Mouse (Mus musculus): ENCODE results near the gene 4933428M09Rik.
"Not testable (repeated sequence)": the region's sequence is repeated elsewhere in the genome, so short reads cannot be mapped to it uniquely, and the experiment has no call there.

4933428M09Rik gene

DNA sequence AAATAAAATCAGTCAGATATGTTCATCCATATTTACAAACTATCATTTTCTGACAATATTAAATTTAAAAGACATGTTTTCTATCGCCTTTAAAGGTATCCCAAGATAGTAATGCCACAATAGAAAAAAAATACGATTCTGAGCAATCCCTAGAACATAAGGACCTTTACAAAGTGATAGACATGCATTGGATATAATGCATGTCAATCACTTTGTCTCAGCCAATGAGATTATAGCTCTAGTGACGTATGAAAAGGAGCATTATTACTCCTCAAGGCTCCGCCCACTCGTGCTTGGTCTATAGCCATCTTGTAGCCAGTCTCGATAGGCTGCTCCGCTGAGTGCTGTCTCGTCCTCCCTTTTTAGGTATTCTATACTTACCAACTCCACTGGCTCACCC, at the start of gene 4933428M09Rik:
Gene 4933428M09Rik (plus strand): TSS at position 301 of the 400 bp plus-strand sequence.
- DNase-seq: no peak

DNA sequence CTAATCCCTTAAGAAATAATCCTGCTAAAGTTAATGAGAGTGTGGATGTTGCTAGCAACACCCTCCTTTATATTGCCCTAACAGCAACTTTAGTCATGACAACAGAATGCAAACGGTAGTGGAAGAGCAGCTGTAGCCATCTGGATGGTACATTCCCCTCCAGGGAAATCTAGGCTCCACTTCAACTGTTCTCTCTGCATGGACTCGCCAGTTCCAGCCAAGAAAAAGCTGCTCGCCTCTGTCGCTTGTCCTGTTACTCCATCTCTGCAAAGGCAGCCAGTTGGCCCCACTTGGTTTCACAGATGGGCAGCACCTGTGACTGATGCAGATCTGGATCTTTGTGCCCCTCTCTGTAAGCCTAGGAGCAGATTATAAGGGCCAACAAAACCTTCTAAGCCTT, 45.0 kb upstream of the 4933428M09Rik start:
- DNase-seq: no peak

DNA sequence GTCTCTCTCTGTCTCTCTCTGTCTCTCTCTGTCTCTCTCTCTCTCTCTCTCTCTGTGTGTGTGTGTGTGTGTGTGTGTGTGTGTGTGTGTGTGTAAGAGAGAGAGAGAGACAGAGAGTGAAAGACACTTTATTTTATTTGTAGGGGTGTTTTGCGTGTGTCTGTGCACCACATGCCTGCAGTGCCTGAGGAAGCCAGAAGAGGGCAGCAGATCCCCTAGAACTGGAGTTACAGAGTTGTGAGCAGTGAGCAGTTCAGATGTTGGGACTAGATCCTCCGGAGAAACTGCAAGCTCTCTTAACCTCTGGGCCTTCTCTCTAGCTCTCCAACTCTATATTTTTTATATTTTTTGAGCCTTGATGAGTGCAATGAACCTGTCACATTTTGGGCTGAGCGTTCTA, 12.5 kb downstream of the 4933428M09Rik start:
- DNase-seq: not testable (repeated sequence)

DNA sequence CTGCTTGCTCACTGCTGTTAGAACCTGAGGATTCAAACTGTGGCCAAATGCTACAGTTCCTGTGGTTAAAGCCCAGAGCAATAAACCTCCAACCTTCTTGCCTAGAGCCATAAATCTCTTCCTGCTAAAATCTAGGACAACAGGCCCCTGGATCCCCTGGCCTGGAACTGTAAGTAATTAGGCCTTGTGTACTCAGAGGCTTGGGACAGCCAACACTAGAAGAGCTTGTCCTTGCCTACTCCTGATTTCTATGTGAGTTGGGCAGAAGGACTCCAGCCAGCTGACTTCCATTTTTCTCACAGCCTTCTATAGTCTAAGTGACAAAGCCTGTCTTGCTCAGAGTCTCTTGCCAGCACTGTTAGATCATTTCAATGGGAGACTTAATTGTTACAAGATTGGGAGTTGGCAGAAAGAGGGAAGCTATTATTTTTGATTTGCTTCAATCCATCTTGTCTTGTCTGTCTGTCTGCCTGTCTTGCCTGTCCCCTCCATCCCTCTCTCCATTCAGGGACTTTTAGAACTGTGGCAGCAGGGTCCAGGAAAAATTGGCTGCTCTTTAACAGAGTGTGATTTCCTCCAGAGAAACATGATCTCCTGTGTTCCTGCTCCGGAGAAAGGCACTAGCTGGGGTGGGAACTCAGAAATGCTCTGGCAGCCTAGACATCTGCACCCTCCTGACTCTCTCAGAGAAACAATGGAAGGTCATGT, 15.7 kb downstream of the 4933428M09Rik start:
- DNase-seq: no peak

DNA sequence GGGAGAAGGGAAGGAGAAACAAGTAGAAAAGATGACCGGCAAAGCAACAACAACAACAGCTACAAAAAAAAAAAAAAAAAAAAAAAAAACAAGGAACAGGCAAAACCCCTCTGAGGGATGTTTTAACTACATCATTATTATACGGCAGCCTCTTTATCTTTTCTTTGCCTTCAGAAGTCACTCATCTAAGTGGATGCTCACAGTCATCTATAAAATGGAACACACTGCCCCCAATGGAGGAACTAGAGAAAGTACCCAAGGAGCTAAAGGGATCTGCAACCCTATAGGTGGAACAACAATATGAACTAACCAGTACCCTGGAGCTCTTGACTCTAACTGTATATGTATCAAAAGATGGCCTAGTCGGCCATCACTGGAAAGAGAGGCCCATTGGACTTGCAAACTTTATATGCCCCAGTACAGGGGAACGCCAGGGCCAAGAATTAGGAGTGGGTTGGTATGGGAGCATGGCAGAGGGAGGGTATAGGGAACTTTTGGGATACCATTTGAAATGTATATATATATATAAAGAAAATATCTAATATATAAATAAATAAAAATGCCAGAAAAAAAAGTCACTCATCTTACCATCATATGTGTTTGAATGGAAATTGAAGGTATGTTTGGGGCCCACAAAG, 30.3 kb downstream of the 4933428M09Rik start:
- DNase-seq: not testable (repeated sequence)

DNA sequence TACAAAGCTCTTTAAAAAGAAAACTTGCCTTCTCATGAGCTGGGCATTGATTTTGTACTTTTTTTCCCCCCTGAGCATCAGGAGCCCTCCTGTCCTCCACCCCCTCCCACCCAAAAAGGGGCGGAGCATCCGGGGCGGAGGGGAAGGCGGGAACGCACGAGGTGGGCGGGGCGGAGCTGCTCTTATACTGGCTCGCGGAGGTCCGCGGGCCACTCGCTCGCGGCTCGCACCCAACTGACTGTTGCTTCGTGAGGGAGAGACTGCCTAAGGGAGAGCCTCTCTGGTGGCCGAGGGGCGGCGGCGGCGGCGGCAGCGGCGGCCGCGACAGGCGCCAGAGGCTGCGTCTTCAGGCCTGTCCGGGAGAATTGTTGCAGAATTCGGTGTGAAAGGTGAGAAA, 30.8 kb downstream of the 4933428M09Rik start, which contains the start of gene Mum1l1:
Gene Mum1l1 (plus strand): TSS at position 214 of the 397 bp plus-strand sequence.
- peak; percentile 35 to 68 for DNase-seq

DNA sequence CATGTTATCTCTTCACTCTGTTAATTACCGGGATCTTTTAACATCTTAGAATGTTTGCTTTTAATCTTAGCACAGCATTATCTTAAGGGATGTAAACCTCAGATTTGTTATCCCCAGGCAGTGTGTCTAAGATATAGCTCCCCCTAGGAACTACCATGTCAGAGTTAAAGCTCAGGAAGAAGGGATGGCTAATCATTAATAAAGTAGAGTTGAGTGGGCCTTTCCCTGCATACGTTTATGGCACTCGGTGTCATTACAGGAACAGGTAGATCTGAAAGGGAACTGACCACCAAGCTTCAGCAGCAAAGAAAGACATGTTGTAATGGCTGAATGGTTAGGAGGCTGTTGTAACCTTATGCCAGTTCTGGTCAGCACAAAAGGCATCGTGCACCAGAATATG, 35.7 kb downstream of the 4933428M09Rik start:
- DNase-seq: no peak

DNA sequence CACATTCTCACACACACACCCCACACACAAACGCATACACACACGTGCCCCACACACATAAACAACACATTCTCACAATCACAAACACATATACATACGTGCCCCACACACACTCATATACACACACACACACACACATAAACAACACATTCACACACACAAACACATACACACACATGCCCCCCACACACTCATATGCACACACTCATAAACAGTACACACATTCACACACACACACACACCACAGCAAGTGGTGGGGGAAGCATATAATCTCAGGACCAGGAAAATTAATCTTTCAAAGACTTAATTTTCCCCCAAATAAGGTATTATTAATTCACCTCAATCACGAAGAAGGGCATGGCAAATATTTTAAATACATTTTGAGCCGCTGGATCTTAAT, 37.4 kb downstream of the 4933428M09Rik start:
- no peak for DNase-seq

DNA sequence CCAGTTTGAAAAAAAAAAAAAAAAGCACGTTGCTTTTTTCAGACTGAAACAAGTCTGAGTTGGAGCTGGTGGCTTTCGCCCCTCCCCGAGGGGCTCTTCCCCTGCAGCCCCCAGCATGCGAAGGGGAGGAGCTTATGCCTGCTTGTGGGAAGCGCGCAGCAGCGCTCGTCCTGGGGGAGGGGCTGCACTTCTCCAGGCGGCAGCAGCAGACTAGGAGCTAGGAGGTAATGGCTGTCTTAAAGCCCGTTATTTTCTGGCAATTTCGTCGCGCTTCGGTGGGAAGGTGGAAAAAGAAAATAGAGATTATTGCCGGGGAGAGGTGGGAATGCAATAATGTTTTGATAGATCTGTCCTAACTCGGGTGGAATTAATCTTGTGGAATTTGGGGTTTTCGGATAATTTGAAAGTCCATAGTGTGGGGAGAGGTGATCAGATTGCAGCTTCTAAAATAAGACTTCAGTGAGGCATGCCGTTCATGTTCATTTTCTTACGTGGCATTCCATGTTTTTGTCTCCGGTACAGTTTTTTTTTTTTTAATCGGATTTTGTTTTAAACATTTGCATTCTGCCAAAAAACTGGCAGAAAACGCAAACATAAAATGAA, 38.1 kb downstream of the 4933428M09Rik start:
- DNase-seq: peak; percentile 24 to 44

DNA sequence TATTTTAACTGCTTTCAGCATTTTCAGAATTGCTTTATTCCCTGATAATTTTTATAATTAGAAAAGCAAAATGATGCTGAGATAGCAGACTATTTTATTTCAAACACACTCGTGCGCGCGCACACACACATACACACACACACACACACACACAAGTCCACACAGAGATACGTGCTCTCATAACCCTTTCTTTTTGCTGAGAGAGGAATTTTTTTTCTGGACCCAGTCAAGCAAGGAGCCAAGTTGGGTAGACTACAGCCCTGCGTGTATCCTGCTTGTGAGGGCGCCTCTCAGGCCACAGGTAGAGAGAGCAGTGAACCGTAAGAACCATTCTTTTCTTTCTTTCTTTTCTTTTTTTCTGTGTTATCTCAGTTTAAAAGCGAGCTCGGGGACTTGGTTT, 38.7 kb downstream of the 4933428M09Rik start:
- DNase-seq: no peak

DNA sequence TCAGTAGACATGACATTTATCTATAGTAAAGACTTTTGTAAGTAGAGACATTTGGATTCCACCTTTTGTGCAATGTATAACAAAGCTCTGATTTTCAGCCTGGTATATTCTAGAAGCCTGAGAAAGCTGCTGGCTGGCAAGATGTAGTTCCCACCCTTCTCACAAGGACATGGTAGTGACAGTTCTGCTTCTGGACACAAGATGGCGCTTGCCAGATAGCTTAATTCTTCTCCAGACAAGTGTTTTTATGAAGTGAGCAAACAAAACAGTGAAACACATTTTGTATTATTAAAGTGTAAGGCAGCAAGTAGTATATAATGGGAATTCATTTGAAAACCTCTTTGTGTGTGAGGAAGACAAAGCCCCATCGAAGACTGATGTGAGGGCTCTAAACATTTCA, 40.0 kb downstream of the 4933428M09Rik start:
- peak; percentile 29 to 48 for DNase-seq

DNA sequence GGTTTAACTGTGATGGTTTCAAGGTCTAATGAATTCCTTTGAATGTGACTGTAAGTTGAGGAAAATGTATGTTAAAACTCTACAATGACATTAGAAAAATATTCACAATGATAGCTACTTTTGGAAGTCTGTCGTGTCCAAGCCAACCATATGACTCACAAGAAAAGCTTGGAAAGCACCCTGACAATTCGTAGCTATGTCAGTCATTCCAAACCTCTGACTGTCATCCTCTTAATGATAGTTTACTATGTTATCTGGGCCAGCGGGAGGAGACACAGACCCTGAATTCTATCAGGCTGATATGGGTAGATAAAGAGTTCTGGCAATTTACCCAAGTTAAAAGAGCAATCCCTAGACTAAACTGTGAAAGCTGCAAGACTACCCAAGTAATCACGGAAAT, 41.8 kb downstream of the 4933428M09Rik start:
- DNase-seq: no peak

DNA sequence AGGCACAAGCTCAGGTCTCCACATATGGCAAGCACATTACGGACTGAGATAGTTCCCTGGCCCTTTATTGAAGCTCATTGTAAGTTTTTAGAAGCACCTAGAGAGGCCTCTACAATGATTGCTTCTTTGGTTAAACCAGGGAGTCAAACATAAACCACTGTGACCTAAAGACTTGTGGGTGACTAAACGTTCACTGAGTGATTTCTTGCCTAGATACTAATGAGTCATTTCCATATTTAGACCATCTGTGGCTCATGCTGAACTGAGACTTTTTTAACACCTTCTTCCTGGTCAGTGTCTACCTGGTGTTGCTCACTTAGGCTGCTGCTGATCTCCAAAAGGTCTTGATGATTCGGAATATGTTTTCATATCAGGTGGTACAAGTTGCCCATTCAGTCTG, 42.9 kb downstream of the 4933428M09Rik start:
- no peak for DNase-seq
